Mouse (Mus musculus) C2C12 (cell line): ENCODE results near the gene Ptpn14.

Source experiments
- CEBPB ChIP-seq: IDR thresholded peaks from one replicate; pipeline ENCODE4 v1.6.1; 2011; ENCODE audit warnings: low read depth, mild to moderate bottlenecking, control low read depth, moderate library complexity
- CTCF ChIP-seq: IDR thresholded peaks from one replicate; pipeline ENCODE4 v1.5.1; 2011; ENCODE audit not compliant: control insufficient read depth, insufficient read depth, insufficient read length
- MYOD1 ChIP-seq: IDR thresholded peaks from one replicate; pipeline ENCODE4 v1.6.1; 2011; ENCODE audit warnings: low read depth; ENCODE audit not compliant: control insufficient read depth, insufficient read length
- MYOG ChIP-seq: IDR thresholded peaks from one replicate; pipeline ENCODE4 v1.6.1; 2011; ENCODE audit not compliant: control insufficient read depth, insufficient read length; ENCODE audit errors: extremely low read depth

DNA sequence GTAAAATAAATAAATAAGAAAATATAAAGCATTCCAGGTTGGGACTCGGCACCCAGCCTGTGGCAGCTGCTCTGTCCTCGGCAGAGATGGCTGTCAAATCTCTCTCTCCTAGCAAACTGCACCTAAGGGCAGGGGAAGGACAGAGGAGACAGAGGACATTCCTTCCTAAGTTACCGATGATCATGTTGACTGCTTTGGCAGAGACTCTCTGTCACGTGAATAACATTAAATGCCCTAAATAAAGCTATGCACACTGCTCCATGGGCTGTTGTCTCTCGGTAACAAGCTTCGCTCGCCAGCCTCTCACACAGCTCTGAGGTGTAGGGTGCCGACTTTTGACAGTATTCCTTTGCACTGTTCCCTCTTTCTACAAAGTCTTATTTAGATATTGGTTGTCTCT is 148.1 kb downstream of the Ptpn14 start:
- no peak for TF ChIP-seq MYOD1
- no peak for TF ChIP-seq CTCF
- TF ChIP-seq MYOG, result no peak
- TF ChIP-seq CEBPB, result no peak
